Mouse (Mus musculus): ENCODE results near the gene Ndufv1. TPM values are rescaled to one million over a fixed set of nuclear protein-coding genes. Genes with fewer than 3 reads are reported as not detected.
A peak's percentile ranks its signal among the peaks of the same experiment; 100 is the strongest.
"Not testable (repeated sequence)": the region's sequence is repeated elsewhere in the genome, so short reads cannot be mapped to it uniquely, and the experiment has no call there.

The Ndufv1 gene
- total RNA-seq (2014; fragmentation: Nextera tagmentation) (84.1 and 109 TPM in 2 replicates), total RNA-seq (2017) (181 and 191 TPM in 2 replicates), polyA plus RNA-seq (2012) (338 and 348 TPM in 2 replicates)

DNA sequence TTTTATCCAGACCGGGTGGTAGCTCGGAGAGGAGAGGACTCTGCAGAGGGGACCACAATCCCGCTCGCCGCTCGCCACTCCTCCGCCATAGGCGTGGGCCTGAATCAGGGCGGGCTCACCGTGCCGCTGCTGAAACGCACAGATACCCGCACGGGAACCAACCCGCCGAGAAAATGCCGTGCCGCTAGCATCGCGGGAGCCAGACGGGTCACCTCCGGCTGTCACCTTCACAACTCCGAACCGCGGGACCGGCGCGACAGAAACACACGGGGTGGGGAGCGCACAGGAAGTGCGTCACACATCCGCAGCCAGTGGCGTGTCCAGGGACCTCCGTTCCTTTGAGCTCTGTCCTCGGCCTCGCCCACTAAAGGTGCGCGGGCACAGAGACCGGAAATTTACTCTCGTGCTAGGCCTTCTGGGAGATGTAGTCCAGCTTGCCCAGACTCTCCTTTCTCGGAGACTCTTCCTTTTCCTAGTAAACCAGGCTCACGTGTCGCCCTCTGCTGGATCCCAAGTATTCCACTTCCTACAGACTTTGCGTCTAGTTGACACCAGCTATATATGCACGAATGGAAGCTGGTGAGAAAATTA lies at the start of gene Ndufv1:
Ndufv1 (minus strand) TSS at position 375 of the 591 bp plus-strand sequence.
- DNase-seq (ENCODE audit: low spot score) (peak; percentile 95), ATAC-seq (ENCODE audit: extremely low read depth, insufficient number of reproducible peaks, low FRiP score, poor library complexity, severe bottlenecking) (peak; percentile 99)
- TF ChIP-seq GATA1 (IDR thresholded peaks at IDR 0.05; ENCODE audit: borderline replicate concordance, low read length) (no peak), CTCF (IDR thresholded peaks at IDR 0.05; ENCODE audit: low read depth, low read length) (peak; percentile 48; the same call in 1 of the 2 replicates)
- Histone ChIP-seq H3K4me1 (ENCODE audit: insufficient read depth, low read depth, low read length) (peaks cover 45% of the 10 kb centered on the region), H3K27me3 (ENCODE audit: insufficient read depth, low read length) (no peaks in the 10 kb centered on the region), H3K4me3 (ENCODE audit: low read depth, low read length) (peak within 1 kb of the TSS; percentile 81), H3K36me3 (replicated peaks) (peaks cover 37% of the 10 kb centered on the region), H3K9me3 (replicated peaks) (no peaks in the 10 kb centered on the region)

DNA sequence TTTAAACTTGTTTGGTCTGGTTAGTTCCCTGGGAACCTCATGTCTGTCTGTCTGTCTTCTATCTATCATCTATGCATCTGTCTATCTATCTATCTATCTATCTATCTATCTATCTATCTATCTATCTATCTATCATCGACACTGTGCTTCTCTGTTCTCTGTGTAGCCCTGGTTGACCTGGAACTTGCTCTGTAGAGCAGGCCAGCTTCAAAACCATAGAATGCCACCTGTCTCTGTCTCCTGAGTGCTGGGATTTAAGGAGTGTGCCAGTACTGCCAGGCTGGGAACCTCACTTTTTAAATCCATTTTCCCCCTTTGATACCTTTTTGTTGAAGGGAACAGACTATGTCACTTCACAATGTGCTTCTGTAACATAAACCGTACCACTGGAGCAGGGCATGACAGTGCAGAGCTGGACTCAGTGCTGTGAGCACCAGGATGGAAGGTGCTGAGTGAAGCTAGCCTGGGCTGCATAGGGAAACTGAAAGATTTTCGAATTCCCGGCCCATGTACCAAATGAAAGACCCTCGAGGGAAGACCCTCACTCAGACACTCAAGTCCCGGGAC lies 48.4 kb upstream of the Ndufv1 start:
- no peak for ATAC-seq (ENCODE audit: extremely low read depth, insufficient number of reproducible peaks, low FRiP score, poor library complexity, severe bottlenecking)
- peaks cover 28% of the 10 kb centered on the region for H3K4me1 ChIP-seq (ENCODE audit: insufficient read depth, low read depth, low read length)

DNA sequence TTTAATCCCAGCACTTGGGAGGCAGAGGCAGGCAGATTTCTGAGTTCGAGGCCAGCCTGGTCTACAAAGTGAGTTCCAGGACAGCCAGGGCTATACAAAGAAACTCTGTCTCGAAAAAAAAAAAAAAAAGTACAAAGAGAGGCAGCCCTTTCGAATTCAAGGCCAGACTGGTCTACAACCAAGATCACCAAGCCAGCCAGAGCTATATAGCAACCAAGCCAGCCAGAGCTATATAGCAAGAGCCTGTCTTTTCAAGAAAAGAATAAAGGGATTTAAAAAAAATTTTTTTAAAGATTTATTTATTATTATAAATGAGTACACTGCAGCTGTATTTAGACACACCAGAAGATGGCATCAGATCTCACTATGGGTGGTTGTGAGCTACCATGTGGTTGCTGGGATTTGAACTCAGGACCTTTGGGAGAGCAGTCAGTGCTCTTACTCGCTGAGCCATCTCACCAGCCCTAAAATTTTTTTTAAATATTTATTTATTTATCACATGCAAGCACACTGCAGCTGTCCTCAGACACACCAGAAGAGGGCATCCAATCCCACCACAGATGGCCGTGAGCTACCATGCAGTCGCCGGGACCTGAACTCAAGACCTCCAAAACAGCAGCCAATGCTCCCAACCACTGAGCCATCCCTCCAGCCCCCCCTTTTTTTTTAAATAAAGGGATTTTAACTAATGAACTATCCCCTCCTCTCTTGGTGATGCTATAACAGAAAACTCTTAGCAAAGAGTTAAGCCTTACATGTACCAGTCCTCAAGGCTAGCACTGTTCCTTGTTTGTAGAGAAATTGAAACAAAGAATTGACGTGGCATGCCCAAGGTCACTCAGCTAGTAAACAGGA lies 47.7 kb upstream of the Ndufv1 start:
- not testable (repeated sequence) for H3K4me3 ChIP-seq (ENCODE audit: low read depth, low read length); H3K9me3 ChIP-seq (replicated peaks); ATAC-seq (ENCODE audit: extremely low read depth, insufficient number of reproducible peaks, low FRiP score, poor library complexity, severe bottlenecking); H3K27me3 ChIP-seq (ENCODE audit: insufficient read depth, low read length); DNase-seq (ENCODE audit: low spot score)
- H3K4me1 ChIP-seq (ENCODE audit: insufficient read depth, low read depth, low read length) = peaks cover 28% of the 10 kb centered on the region
- H3K36me3 ChIP-seq (replicated peaks) = peaks cover 11% of the 10 kb centered on the region

More for the DNA sequence above, 48.4 kb upstream of the Ndufv1 start:
- Histone ChIP-seq H3K27me3 (ENCODE audit: insufficient read depth, low read length) (no peaks in the 10 kb centered on the region), H3K9me3 (replicated peaks) (no peaks in the 10 kb centered on the region), H3K36me3 (replicated peaks) (peaks cover 10% of the 10 kb centered on the region), H3K4me3 (ENCODE audit: low read depth, low read length) (no peak overlapping the region)
- no peak for DNase-seq (ENCODE audit: low spot score)
- TF ChIP-seq CTCF (IDR thresholded peaks at IDR 0.05; ENCODE audit: low read depth, low read length) (no peak), GATA2 (IDR thresholded peaks at IDR 0.05; ENCODE audit: borderline replicate concordance, low read depth, low read length) (no peak), TAL1 (conservative IDR thresholded peaks at IDR 0.05; ENCODE audit: low read depth, low read length) (no peak), GATA1 (IDR thresholded peaks at IDR 0.05; ENCODE audit: borderline replicate concordance, low read length) (no peak), POLR2AphosphoS5 (IDR thresholded peaks at IDR 0.05; ENCODE audit: insufficient replicate concordance, low read depth, low read length) (no peak)

DNA sequence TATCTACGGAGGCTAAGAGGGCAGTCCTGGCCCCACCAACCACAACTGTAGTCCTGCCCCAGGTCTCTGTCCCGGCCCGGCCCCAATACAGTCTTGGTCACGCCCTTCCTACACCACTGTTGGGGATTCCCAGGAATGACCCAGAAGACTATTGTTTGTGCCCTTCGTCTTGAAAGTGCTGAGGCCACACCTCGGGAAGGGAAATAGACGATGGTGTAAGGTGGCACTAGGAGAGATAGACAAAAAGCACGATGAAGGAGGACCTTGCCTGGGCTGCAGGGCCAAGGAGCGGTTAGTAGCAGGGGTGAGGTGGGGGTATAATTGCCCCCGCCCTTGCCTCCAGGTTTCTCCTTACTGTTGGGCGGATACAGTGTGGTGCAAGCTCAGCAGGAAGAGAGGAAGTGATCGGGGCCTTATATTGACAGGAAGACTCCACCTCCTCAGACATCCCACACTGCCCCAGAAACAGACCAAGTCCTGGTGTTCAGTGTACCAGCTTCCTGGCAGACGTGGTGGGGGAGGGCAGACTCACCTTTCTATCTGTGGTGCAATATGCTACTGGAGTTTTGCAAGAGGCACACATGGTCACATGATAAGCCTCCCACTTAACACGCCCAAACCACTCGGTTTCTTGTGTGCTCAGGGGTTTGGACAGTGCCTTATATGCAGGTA lies 46.6 kb upstream of the Ndufv1 start, which contains the start of gene Gstp3:
Gstp3 (minus strand) TSS at position 501 of the 672 bp plus-strand sequence.
- Histone ChIP-seq H3K4me1 (ENCODE audit: insufficient read depth, low read depth, low read length) (peaks cover 28% of the 10 kb centered on the region), H3K9me3 (replicated peaks) (no peaks in the 10 kb centered on the region), H3K4me3 (ENCODE audit: low read depth, low read length) (peak within 1 kb of the TSS; percentile 68), H3K36me3 (replicated peaks) (peaks cover 12% of the 10 kb centered on the region), H3K27me3 (ENCODE audit: insufficient read depth, low read length) (peaks cover 4% of the 10 kb centered on the region)
- ATAC-seq (ENCODE audit: extremely low read depth, insufficient number of reproducible peaks, low FRiP score, poor library complexity, severe bottlenecking) = peak; percentile 70
- no peak for TF ChIP-seq CTCF (IDR thresholded peaks at IDR 0.05; ENCODE audit: low read depth, low read length)
- TF ChIP-seq POLR2AphosphoS5 (IDR thresholded peaks at IDR 0.05; ENCODE audit: insufficient replicate concordance, low read depth, low read length) = no peak
- TF ChIP-seq TAL1 (conservative IDR thresholded peaks at IDR 0.05; ENCODE audit: low read depth, low read length) = no peak
- no peak for TF ChIP-seq GATA2 (IDR thresholded peaks at IDR 0.05; ENCODE audit: borderline replicate concordance, low read depth, low read length)
- TF ChIP-seq GATA1 (IDR thresholded peaks at IDR 0.05; ENCODE audit: borderline replicate concordance, low read length) = no peak
- peak; percentile 56 for DNase-seq (ENCODE audit: low spot score)

DNA sequence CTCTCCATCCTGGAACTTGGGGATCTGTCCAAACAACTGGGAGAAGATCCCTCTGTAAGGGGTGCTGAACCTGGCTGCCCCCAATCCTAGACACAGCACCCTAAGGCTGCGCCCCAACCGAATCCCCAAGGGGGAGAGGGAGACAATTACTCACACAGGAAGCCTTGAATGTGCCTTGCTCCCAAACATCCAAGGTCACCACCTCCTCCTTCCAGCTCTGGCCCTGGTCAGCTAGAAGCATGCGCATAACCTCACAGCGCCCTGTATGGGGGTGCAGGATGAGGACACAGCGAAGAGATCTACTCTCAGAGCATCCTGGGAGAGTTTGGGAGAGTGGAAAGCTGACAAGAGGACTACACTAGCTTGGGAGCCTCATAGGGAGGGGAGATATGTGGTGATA lies 46.0 kb upstream of the Ndufv1 start:
- TF ChIP-seq GATA2 (IDR thresholded peaks at IDR 0.05; ENCODE audit: borderline replicate concordance, low read depth, low read length) (no peak), GATA1 (IDR thresholded peaks at IDR 0.05; ENCODE audit: borderline replicate concordance, low read length) (no peak), TAL1 (conservative IDR thresholded peaks at IDR 0.05; ENCODE audit: low read depth, low read length) (no peak), CTCF (IDR thresholded peaks at IDR 0.05; ENCODE audit: low read depth, low read length) (no peak), POLR2AphosphoS5 (IDR thresholded peaks at IDR 0.05; ENCODE audit: insufficient replicate concordance, low read depth, low read length) (no peak)
- no peak for ATAC-seq (ENCODE audit: extremely low read depth, insufficient number of reproducible peaks, low FRiP score, poor library complexity, severe bottlenecking)
- Histone ChIP-seq H3K36me3 (replicated peaks) (peaks cover 12% of the 10 kb centered on the region), H3K4me1 (ENCODE audit: insufficient read depth, low read depth, low read length) (peaks cover 28% of the 10 kb centered on the region), H3K9me3 (replicated peaks) (no peaks in the 10 kb centered on the region), H3K27me3 (ENCODE audit: insufficient read depth, low read length) (peaks cover 4% of the 10 kb centered on the region), H3K4me3 (ENCODE audit: low read depth, low read length) (peak overlapping the region; percentile 68)
- no peak for DNase-seq (ENCODE audit: low spot score)

DNA sequence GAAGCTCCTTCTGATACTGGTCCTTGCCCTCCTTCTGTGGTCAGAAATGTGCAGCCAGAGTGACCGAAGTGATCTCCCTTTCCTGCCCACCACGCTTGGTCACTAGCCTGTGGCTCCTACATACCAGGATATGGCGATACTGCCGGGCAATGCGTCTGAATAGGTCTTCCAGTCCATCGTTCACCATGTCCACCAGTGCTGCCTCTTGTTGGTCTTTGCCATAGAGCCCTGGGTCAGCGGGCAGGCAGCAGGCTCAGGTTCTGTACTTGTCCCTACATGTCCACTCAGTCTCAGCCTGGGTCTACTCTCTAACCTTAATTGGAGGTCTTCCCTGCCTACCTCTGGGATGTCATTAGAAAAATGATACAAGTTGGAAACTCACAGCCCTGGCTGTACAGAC lies 45.4 kb upstream of the Ndufv1 start:
- H3K36me3 ChIP-seq (replicated peaks) = peaks cover 12% of the 10 kb centered on the region
- no peak overlapping the region for H3K4me3 ChIP-seq (ENCODE audit: low read depth, low read length)
- no peaks in the 10 kb centered on the region for H3K9me3 ChIP-seq (replicated peaks)
- DNase-seq (ENCODE audit: low spot score) (no peak), ATAC-seq (ENCODE audit: extremely low read depth, insufficient number of reproducible peaks, low FRiP score, poor library complexity, severe bottlenecking) (no peak)
- H3K27me3 ChIP-seq (ENCODE audit: insufficient read depth, low read length) = peaks cover 4% of the 10 kb centered on the region
- peaks cover 28% of the 10 kb centered on the region for H3K4me1 ChIP-seq (ENCODE audit: insufficient read depth, low read depth, low read length)
- TF ChIP-seq CTCF (IDR thresholded peaks at IDR 0.05; ENCODE audit: low read depth, low read length) = no peak
- no peak for TF ChIP-seq GATA1 (IDR thresholded peaks at IDR 0.05; ENCODE audit: borderline replicate concordance, low read length)
- no peak for TF ChIP-seq POLR2AphosphoS5 (IDR thresholded peaks at IDR 0.05; ENCODE audit: insufficient replicate concordance, low read depth, low read length)
- no peak for TF ChIP-seq TAL1 (conservative IDR thresholded peaks at IDR 0.05; ENCODE audit: low read depth, low read length)
- TF ChIP-seq GATA2 (IDR thresholded peaks at IDR 0.05; ENCODE audit: borderline replicate concordance, low read depth, low read length) = no peak
